Mouse (Mus musculus) MEL (cell line): ENCODE results near the gene Sprr2i. TPM values are rescaled to one million over a fixed set of nuclear protein-coding genes. Genes with fewer than 3 reads are reported as not detected.

Source experiments
- DNase-seq: peaks from one replicate; pipeline ENCODE4 v3.0.0; 2011; ENCODE audit warnings: low read depth, low spot score
- H3K27ac ChIP-seq: 2 replicates; pipeline ENCODE4 v1.5.1; 2012; ENCODE audit warnings: low read depth, mild to moderate bottlenecking, control low read depth, low read length, moderate library complexity; ENCODE audit not compliant: control insufficient read depth
- H3K27me3 ChIP-seq, 2 experiments: fragments of 150-350 bp in 1 of 2; sonication (generic) in 1 of 2; 2 replicates each; pipeline ENCODE4 v1.6.1; 2012; ENCODE audit warnings: low read length in 2 of 2, mild to moderate bottlenecking in 2 of 2, improper control_type of control experiment in 1 of 2, moderate library complexity in 1 of 2; ENCODE audit not compliant: insufficient read depth in 2 of 2, control insufficient read depth in 1 of 2
- H3K36me3 ChIP-seq, 2 experiments: 2 replicates each; pipeline ENCODE4 v1.6.1; 2012 to 2014; ENCODE audit warnings: low read length in 2 of 2, improper control_type of control experiment in 1 of 2, inconsistent platforms in 1 of 2, mild to moderate bottlenecking in 1 of 2; ENCODE audit not compliant: insufficient read depth in 2 of 2, control insufficient read depth in 1 of 2
- H3K4me1 ChIP-seq, 2 experiments: fragments of 150-350 bp in 1 of 2; sonication (generic) in 1 of 2; 2 replicates each; pipeline ENCODE4 v1.6.1; 2012; ENCODE audit warnings: low read length in 2 of 2, improper control_type of control experiment in 1 of 2, mild to moderate bottlenecking in 1 of 2; ENCODE audit not compliant: insufficient read depth in 2 of 2, control insufficient read depth in 1 of 2
- H3K4me3 ChIP-seq, 2 experiments: fragments of 150-350 bp in 1 of 2; sonication (generic) in 1 of 2; 2 replicates each; pipeline ENCODE4 v1.5.1; 2012; ENCODE audit warnings: low read depth in 2 of 2, low read length in 2 of 2, mild to moderate bottlenecking in 2 of 2, moderate library complexity in 2 of 2, control low read depth in 1 of 2, improper control_type of control experiment in 1 of 2; ENCODE audit not compliant: control insufficient read depth in 1 of 2, insufficient read depth in 1 of 2
- H3K79me2 ChIP-seq: 2 replicates; pipeline ENCODE4 v1.6.1; 2012; ENCODE audit warnings: mild to moderate bottlenecking, low read length, moderate library complexity; ENCODE audit not compliant: control insufficient read depth, poor library complexity, insufficient read depth
- H3K9ac ChIP-seq: 2 replicates; pipeline ENCODE4 v1.6.1; 2012; ENCODE audit warnings: low read depth, mild to moderate bottlenecking, control low read depth, low read length, moderate library complexity; ENCODE audit not compliant: control insufficient read depth, poor library complexity, severe bottlenecking
- H3K9me3 ChIP-seq: fragments of 150-350 bp; sonication (generic); replicated peaks from 2 replicates; pipeline ENCODE4 v1.6.1; 2012; ENCODE audit warnings: mild to moderate bottlenecking, low read length, improper control_type of control experiment, moderate library complexity; ENCODE audit not compliant: insufficient read depth
- CTCF ChIP-seq, 3 experiments: IDR thresholded peaks in 2 of 3; conservative IDR thresholded peaks in 1 of 3; 2 replicates each; pipeline ENCODE4 v1.5.1; 2011 to 2012; ENCODE audit warnings: low read length in 3 of 3, low read depth in 2 of 3, mild to moderate bottlenecking in 2 of 3, improper control_type of control experiment in 1 of 3, inconsistent platforms in 1 of 3, mixed read lengths in 1 of 3, moderate library complexity in 1 of 3; ENCODE audit not compliant: control insufficient read depth in 1 of 3, insufficient read depth in 1 of 3, poor library complexity in 1 of 3, severe bottlenecking in 1 of 3
- E2F4 ChIP-seq: IDR thresholded peaks from 2 replicates; pipeline ENCODE4 v1.6.1; 2011; ENCODE audit warnings: low read depth, low read length, improper control_type of control experiment, borderline replicate concordance
- ETS1 ChIP-seq: IDR thresholded peaks from 2 replicates; pipeline ENCODE4 v1.6.1; 2012; ENCODE audit warnings: low read depth, mild to moderate bottlenecking, inconsistent platforms, low read length, improper control_type of control experiment, moderate library complexity
- KAT2A ChIP-seq: conservative IDR thresholded peaks from 2 replicates; pipeline ENCODE4 v1.6.1; 2012; ENCODE audit warnings: low read depth, low read length, improper control_type of control experiment, inconsistent platforms
- MAX ChIP-seq: IDR thresholded peaks from 2 replicates; pipeline ENCODE4 v1.6.1; 2011; ENCODE audit warnings: low read length, improper control_type of control experiment
- MAZ ChIP-seq: IDR thresholded peaks from 2 replicates; pipeline ENCODE4 v1.6.1; 2012; ENCODE audit warnings: low read depth, mild to moderate bottlenecking, inconsistent platforms, low read length, improper control_type of control experiment
- MYB ChIP-seq: IDR thresholded peaks from 2 replicates; pipeline ENCODE4 v1.6.1; 2011; ENCODE audit warnings: mild to moderate bottlenecking, low read depth, low read length, improper control_type of control experiment
- NELFE ChIP-seq: IDR thresholded peaks from 2 replicates; pipeline ENCODE4 v1.6.1; 2011; ENCODE audit warnings: low read depth, low read length, improper control_type of control experiment
- NRF1 ChIP-seq: IDR thresholded peaks from 2 replicates; pipeline ENCODE4 v1.6.1; 2014; ENCODE audit warnings: low read depth, mild to moderate bottlenecking, inconsistent platforms, low read length, improper control_type of control experiment, moderate library complexity; ENCODE audit not compliant: poor library complexity, insufficient read depth, severe bottlenecking
- POLR2A ChIP-seq, 2 experiments: IDR thresholded peaks; 2 replicates each; pipeline ENCODE4 v1.6.1; 2011 to 2012; ENCODE audit warnings: low read length in 2 of 2, mild to moderate bottlenecking in 2 of 2, control low read depth in 1 of 2, improper control_type of control experiment in 1 of 2, low read depth in 1 of 2, moderate library complexity in 1 of 2; ENCODE audit not compliant: control insufficient read depth in 1 of 2, insufficient read depth in 1 of 2, poor library complexity in 1 of 2
- POLR2AphosphoS2 ChIP-seq: IDR thresholded peaks from 2 replicates; pipeline ENCODE4 v1.6.1; 2011; ENCODE audit warnings: low read length, improper control_type of control experiment
- POLR2AphosphoS5 ChIP-seq: IDR thresholded peaks from 2 replicates; pipeline ENCODE4 v1.6.1; 2012; ENCODE audit warnings: low read depth, borderline replicate concordance, mild to moderate bottlenecking, inconsistent platforms, low read length, moderate library complexity, mixed read lengths
- RAD21 ChIP-seq: IDR thresholded peaks from 2 replicates; pipeline ENCODE4 v1.6.1; 2011; ENCODE audit warnings: mild to moderate bottlenecking, low read depth, low read length, improper control_type of control experiment
- RCOR1 ChIP-seq: IDR thresholded peaks from 2 replicates; pipeline ENCODE4 v1.6.1; 2012; ENCODE audit warnings: low read depth, mild to moderate bottlenecking, inconsistent platforms, low read length, improper control_type of control experiment
- SMC3 ChIP-seq: IDR thresholded peaks from 2 replicates; pipeline ENCODE4 v1.6.1; 2011; ENCODE audit warnings: low read depth, low read length, improper control_type of control experiment
- TBP ChIP-seq: IDR thresholded peaks from 2 replicates; pipeline ENCODE4 v1.8.0; 2011; ENCODE audit warnings: low read depth, low read length, improper control_type of control experiment
- TCF12 ChIP-seq: IDR thresholded peaks from 2 replicates; pipeline ENCODE4 v1.6.1; 2014; ENCODE audit warnings: low read depth, mild to moderate bottlenecking, inconsistent platforms, low read length, improper control_type of control experiment, moderate library complexity
- ZC3H11A ChIP-seq: IDR thresholded peaks from 2 replicates; pipeline ENCODE4 v1.6.1; 2012; ENCODE audit warnings: low read depth, mild to moderate bottlenecking, inconsistent platforms, low read length, improper control_type of control experiment
- ZMIZ1 ChIP-seq: IDR thresholded peaks from 2 replicates; pipeline ENCODE4 v1.6.1; 2012; ENCODE audit warnings: low read depth, mild to moderate bottlenecking, inconsistent platforms, low read length, improper control_type of control experiment, moderate library complexity
- ZNF384 ChIP-seq: IDR thresholded peaks from 2 replicates; pipeline ENCODE4 v1.6.1; 2012; ENCODE audit warnings: low read depth, mild to moderate bottlenecking, inconsistent platforms, low read length, improper control_type of control experiment
- polyA plus RNA-seq, 2 experiments: library from polyadenylated mRNA; stranded (reverse) in 1 of 2; unstranded in 1 of 2; fragments of >175 nt in 1 of 2; fragments of >200 nt in 1 of 2; gene quantifications; 2 replicates each; pipeline versions ENCODE4 v1.2.1 to v1.2.4; 2012; ENCODE audit warnings: low replicate concordance in 2 of 2, low read depth in 1 of 2; ENCODE audit not compliant: insufficient read length in 2 of 2, insufficient read depth in 1 of 2, missing spikeins in 1 of 2
- total RNA-seq: library from RNA; depleted of rRNA; stranded (reverse); fragments of 300-350 nt; gene quantifications from 2 replicates; pipeline ENCODE4 v1.2.3, GENCODE M21; 2012

The Sprr2i gene
- total and polyA plus RNA-seq, 3 experiments = not detected

DNA sequence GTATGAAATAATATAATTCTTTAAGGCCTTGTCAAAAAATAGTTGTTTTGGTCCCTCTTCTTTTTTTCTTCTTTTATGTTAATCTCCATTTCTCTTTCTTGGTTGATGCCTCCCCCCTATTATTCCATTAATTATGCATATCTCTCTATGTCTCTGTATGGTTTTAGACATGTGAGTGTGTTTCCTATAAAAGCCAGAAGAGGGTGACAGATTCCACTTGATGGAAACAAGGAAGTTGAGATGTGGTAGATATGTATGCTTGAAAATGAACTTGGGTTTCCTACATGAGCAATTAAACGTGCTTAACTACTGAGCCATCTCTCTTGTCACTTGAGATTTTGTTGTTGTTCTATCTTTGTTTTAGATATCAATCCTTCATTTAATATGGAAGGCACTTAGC is 13.5 kb upstream of the Sprr2i start:
- H3K79me2 ChIP-seq = no peaks in the 10 kb centered on the region
- TF ChIP-seq ZMIZ1 (no peak), MAX (no peak), MYB (no peak), CTCF (IDR thresholded peaks at IDR 0.05 in 2 of 3, conservative IDR thresholded peaks at IDR 0.05 in 1 of 3; ENCODE audit: control insufficient read depth in 1 of 3, insufficient read depth in 1 of 3, low read depth in 2 of 3, low read length in 3 of 3, poor library complexity in 1 of 3, severe bottlenecking in 1 of 3) (peak in 1 of 3 experiments; percentile 16; a peak in 1 of 6 replicates), KAT2A (no peak), ETS1 (no peak), TCF12 (no peak), POLR2AphosphoS5 (no peak), RAD21 (peak; percentile 30), ZNF384 (no peak), MAZ (no peak), E2F4 (no peak), SMC3 (peak; percentile 20; the same call in 1 of the 2 replicates), NELFE (no peak)
- TF ChIP-seq, all 39 proteins: peak for 3
- Histone ChIP-seq H3K9me3 (no peaks in the 10 kb centered on the region; the same call in 1 of the 2 replicates), H3K27me3 (no peaks in the 10 kb centered on the region), H3K4me3 (no peak overlapping the region), H3K4me1 (no peaks in the 10 kb centered on the region), H3K36me3 (no peaks in the 10 kb centered on the region), H3K9ac (no peak overlapping the region), H3K27ac (no peak overlapping the region)
- DNase-seq = peak; percentile 4

GRCm38 (mm10) chr3:92417782-92418181 is 10.0 kb downstream of the Sprr2i start, which contains the start of gene Sprr2j-ps:
Sprr2j-ps (plus strand) TSS chr3:92418082.
- H3K9me3 ChIP-seq = no peaks in the 10 kb centered on the region
- no peak within 1 kb of the TSS for H3K27ac ChIP-seq
- no peak for TF ChIP-seq RCOR1
- no peak for TF ChIP-seq POLR2A (IDR thresholded peaks at IDR 0.05; ENCODE audit: control insufficient read depth in 1 of 2, insufficient read depth in 1 of 2, low read depth in 1 of 2, low read length in 2 of 2, poor library complexity in 1 of 2)
- no peak for TF ChIP-seq CTCF (IDR thresholded peaks at IDR 0.05 in 2 of 3, conservative IDR thresholded peaks at IDR 0.05 in 1 of 3; ENCODE audit: control insufficient read depth in 1 of 3, insufficient read depth in 1 of 3, low read depth in 2 of 3, low read length in 3 of 3, poor library complexity in 1 of 3, severe bottlenecking in 1 of 3)
- TF ChIP-seq POLR2AphosphoS2 = no peak
- no peak for TF ChIP-seq NRF1
- TF ChIP-seq TBP = no peak
- no peak for TF ChIP-seq POLR2AphosphoS5
- no peak for TF ChIP-seq E2F4
- TF ChIP-seq KAT2A = no peak
- no peak for TF ChIP-seq TCF12
- no peak for TF ChIP-seq ZC3H11A
- H3K27me3 ChIP-seq = no peaks in the 10 kb centered on the region
- no peaks in the 10 kb centered on the region for H3K79me2 ChIP-seq
- no peak for DNase-seq
- no peak within 1 kb of the TSS for H3K4me3 ChIP-seq
- H3K36me3 ChIP-seq = no peaks in the 10 kb centered on the region
- no peaks in the 10 kb centered on the region for H3K4me1 ChIP-seq
- H3K9ac ChIP-seq = no peak within 1 kb of the TSS
